Mouse (Mus musculus): Measurements from ENCODE around the gene Mgmt. TPM values are rescaled to one million over a fixed set of nuclear protein-coding genes. Genes with fewer than 3 reads are reported as not detected.

Gene Mgmt
- polyA plus RNA-seq, 2 experiments, result 1.3 to 3.4 TPM

GRCm38 (mm10) chr7:137009732-137010275 is 115.4 kb downstream of the Mgmt start:
- no peak for DNase-seq (ENCODE audit: low read depth in 3 of 3, low spot score in 3 of 3)
- 75% methylated on average over 19 of the region's 19 CpGs for WGBS (ENCODE audit: insufficient replicate concordance)
- H3K4me2 ChIP-seq (ENCODE audit: low read depth), result no peak overlapping the region

GRCm38 (mm10) chr7:137010451-137010850 is 116.0 kb downstream of the Mgmt start:
- H3K4me3 ChIP-seq (ENCODE audit: insufficient read depth in 1 of 2, low read depth in 2 of 2, low read length in 2 of 2), result no peak overlapping the region
- H3K4me1 ChIP-seq (replicated peaks; ENCODE audit: control insufficient read depth in 2 of 2, insufficient read depth in 2 of 2, low read length in 1 of 2), result no peaks in the 10 kb centered on the region
- no peaks in the 10 kb centered on the region for H3K9me3 ChIP-seq (ENCODE audit: control insufficient read depth, low read length)
- 69% methylated on average over 2 of the region's 2 CpGs for WGBS (ENCODE audit: insufficient replicate concordance)
- no peaks in the 10 kb centered on the region for H3K27me3 ChIP-seq (ENCODE audit: control insufficient read depth, insufficient read depth, low read length)
- DNase-seq (ENCODE audit: low read depth in 3 of 3, low spot score in 3 of 3), result no peak
- H3K27ac ChIP-seq, result no peak overlapping the region
- no peak overlapping the region for H3K4me2 ChIP-seq (ENCODE audit: low read depth)
- no peak for TF ChIP-seq EP300 (IDR thresholded peaks at IDR 0.05; ENCODE audit: low read depth)
- no peak for TF ChIP-seq CTCF (IDR thresholded peaks at IDR 0.05; ENCODE audit: low read depth)
- ATAC-seq (ENCODE audit: insufficient read depth), result no peak
- no peaks in the 10 kb centered on the region for H3K36me3 ChIP-seq (replicated peaks; ENCODE audit: control insufficient read depth, insufficient read depth, low read depth)
- no peak overlapping the region for H3K9ac ChIP-seq (replicated peaks)

More at GRCm38 (mm10) chr7:137009732-137010275, 115.4 kb downstream of the Mgmt start:
- TF ChIP-seq CTCF (IDR thresholded peaks at IDR 0.05; ENCODE audit: low read depth) (no peak), EP300 (IDR thresholded peaks at IDR 0.05; ENCODE audit: low read depth) (no peak)
- no peaks in the 10 kb centered on the region for H3K4me1 ChIP-seq (replicated peaks; ENCODE audit: control insufficient read depth in 2 of 2, insufficient read depth in 2 of 2, low read length in 1 of 2)
- H3K9ac ChIP-seq (replicated peaks), result no peak overlapping the region
- no peaks in the 10 kb centered on the region for H3K9me3 ChIP-seq (ENCODE audit: control insufficient read depth, low read length)
- no peak overlapping the region for H3K27ac ChIP-seq
- H3K27me3 ChIP-seq (ENCODE audit: control insufficient read depth, insufficient read depth, low read length), result no peaks in the 10 kb centered on the region
- ATAC-seq (ENCODE audit: insufficient read depth), result no peak
- H3K4me3 ChIP-seq (ENCODE audit: insufficient read depth in 1 of 2, low read depth in 2 of 2, low read length in 2 of 2), result no peak overlapping the region
- H3K36me3 ChIP-seq (replicated peaks; ENCODE audit: control insufficient read depth, insufficient read depth, low read depth), result no peaks in the 10 kb centered on the region

GRCm38 (mm10) chr7:137012687-137013086 is 118.3 kb downstream of the Mgmt start:
- ATAC-seq (ENCODE audit: insufficient read depth), result no peak

GRCm38 (mm10) chr7:137013433-137013832 is 119.0 kb downstream of the Mgmt start:
- Histone ChIP-seq H3K4me1 (replicated peaks; ENCODE audit: control insufficient read depth in 2 of 2, insufficient read depth in 2 of 2, low read length in 1 of 2) (no peaks in the 10 kb centered on the region), H3K9me3 (ENCODE audit: control insufficient read depth, low read length) (no peaks in the 10 kb centered on the region), H3K36me3 (replicated peaks; ENCODE audit: control insufficient read depth, insufficient read depth, low read depth) (no peaks in the 10 kb centered on the region), H3K9ac (replicated peaks) (no peak overlapping the region), H3K4me3 (ENCODE audit: insufficient read depth in 1 of 2, low read depth in 2 of 2, low read length in 2 of 2) (no peak overlapping the region), H3K4me2 (ENCODE audit: low read depth) (no peak overlapping the region), H3K27ac (no peak overlapping the region), H3K27me3 (ENCODE audit: control insufficient read depth, insufficient read depth, low read length) (no peaks in the 10 kb centered on the region)
- no peak for TF ChIP-seq EP300 (IDR thresholded peaks at IDR 0.05; ENCODE audit: low read depth)
- TF ChIP-seq CTCF (IDR thresholded peaks at IDR 0.05; ENCODE audit: low read depth), result no peak
- no peak for ATAC-seq (ENCODE audit: insufficient read depth)
- no peak for DNase-seq (ENCODE audit: low read depth in 3 of 3, low spot score in 3 of 3)
- 47% methylated on average over 3 of the region's 3 CpGs for WGBS (ENCODE audit: insufficient replicate concordance)

More at GRCm38 (mm10) chr7:137012687-137013086, 118.3 kb downstream of the Mgmt start:
- H3K4me3 ChIP-seq (ENCODE audit: insufficient read depth in 1 of 2, low read depth in 2 of 2, low read length in 2 of 2), result no peak overlapping the region
- H3K4me2 ChIP-seq (ENCODE audit: low read depth), result no peak overlapping the region
- no peaks in the 10 kb centered on the region for H3K36me3 ChIP-seq (replicated peaks; ENCODE audit: control insufficient read depth, insufficient read depth, low read depth)
- no peaks in the 10 kb centered on the region for H3K4me1 ChIP-seq (replicated peaks; ENCODE audit: control insufficient read depth in 2 of 2, insufficient read depth in 2 of 2, low read length in 1 of 2)
- 58% methylated on average over 8 of the region's 8 CpGs for WGBS (ENCODE audit: insufficient replicate concordance)
- H3K27ac ChIP-seq, result no peak overlapping the region
- DNase-seq (ENCODE audit: low read depth in 3 of 3, low spot score in 3 of 3), result no peak
- TF ChIP-seq EP300 (IDR thresholded peaks at IDR 0.05; ENCODE audit: low read depth), result no peak
- TF ChIP-seq CTCF (IDR thresholded peaks at IDR 0.05; ENCODE audit: low read depth), result no peak
- no peak overlapping the region for H3K9ac ChIP-seq (replicated peaks)
- no peaks in the 10 kb centered on the region for H3K27me3 ChIP-seq (ENCODE audit: control insufficient read depth, insufficient read depth, low read length)
- H3K9me3 ChIP-seq (ENCODE audit: control insufficient read depth, low read length), result no peaks in the 10 kb centered on the region

GRCm38 (mm10) chr7:137018614-137019013 is 124.2 kb downstream of the Mgmt start:
- no peak for DNase-seq (ENCODE audit: low read depth in 3 of 3, low spot score in 3 of 3)
- H3K27me3 ChIP-seq (ENCODE audit: control insufficient read depth, insufficient read depth, low read length), result no peaks in the 10 kb centered on the region

More at GRCm38 (mm10) chr7:137018614-137019013, 124.2 kb downstream of the Mgmt start:
- H3K9ac ChIP-seq (replicated peaks), result no peak overlapping the region
- H3K4me3 ChIP-seq (ENCODE audit: insufficient read depth in 1 of 2, low read depth in 2 of 2, low read length in 2 of 2), result no peak overlapping the region
- no peak overlapping the region for H3K4me2 ChIP-seq (ENCODE audit: low read depth)
- TF ChIP-seq CTCF (IDR thresholded peaks at IDR 0.05; ENCODE audit: low read depth) (no peak), EP300 (IDR thresholded peaks at IDR 0.05; ENCODE audit: low read depth) (no peak)
- no peaks in the 10 kb centered on the region for H3K9me3 ChIP-seq (ENCODE audit: control insufficient read depth, low read length)
- no peak for ATAC-seq (ENCODE audit: insufficient read depth)
- 58% methylated on average over 5 of the region's 5 CpGs for WGBS (ENCODE audit: insufficient replicate concordance)
- no peaks in the 10 kb centered on the region for H3K4me1 ChIP-seq (replicated peaks; ENCODE audit: control insufficient read depth in 2 of 2, insufficient read depth in 2 of 2, low read length in 1 of 2)
- H3K27ac ChIP-seq, result no peak overlapping the region
- H3K36me3 ChIP-seq (replicated peaks; ENCODE audit: control insufficient read depth, insufficient read depth, low read depth), result no peaks in the 10 kb centered on the region
